Mouse (Mus musculus): ENCODE data around the gene Scnn1g. TPM values are rescaled to one million over a fixed set of nuclear protein-coding genes. Genes with fewer than 3 reads are reported as not detected.

Scnn1g gene
- polyA plus RNA-seq, 1 experiment from 2014 or later, result not detected

DNA sequence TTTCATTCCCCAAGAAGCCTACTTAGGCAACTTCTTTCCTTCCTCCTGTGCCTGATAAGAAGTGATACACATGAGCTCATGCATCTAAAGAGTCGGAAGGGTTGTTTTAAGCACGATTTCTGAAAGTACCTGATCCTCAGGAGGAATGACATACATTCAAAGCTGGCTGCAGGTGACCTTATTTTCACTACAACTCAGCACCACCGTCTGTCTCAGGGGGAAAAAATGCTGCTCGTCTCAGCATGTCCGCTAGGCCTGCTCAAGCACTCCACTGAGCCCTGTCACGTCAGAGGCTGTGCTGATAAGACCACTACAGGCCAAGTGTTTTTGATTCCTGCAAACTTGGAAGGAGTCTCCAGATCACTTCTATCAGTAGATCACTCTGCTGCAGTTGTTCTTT is 32.3 kb upstream of the Scnn1g start:
- Histone ChIP-seq H3K9ac (ENCODE audit: low read length) (no peak overlapping the region), H3K4me2 (ENCODE audit: low read length) (no peak overlapping the region), H3K27me3 (replicated peaks; ENCODE audit: control insufficient read depth, insufficient read depth, low read length) (no peaks in the 10 kb centered on the region), H3K4me3 (ENCODE audit: low read depth, low read length) (no peak overlapping the region), H3K27ac (ENCODE audit: low read depth) (no peak overlapping the region), H3K4me1 (replicated peaks; ENCODE audit: control insufficient read depth, insufficient read depth, low read length) (peaks cover 11% of the 10 kb centered on the region), H3K36me3 (ENCODE audit: control insufficient read depth, insufficient read depth, low read length) (no peaks in the 10 kb centered on the region; the same call in 1 of the 2 replicates), H3K9me3 (ENCODE audit: control insufficient read depth, low read length) (no peaks in the 10 kb centered on the region)
- ATAC-seq (replicated peaks; ENCODE audit: low FRiP score, low TSS enrichment, low read depth) (no peak), DNase-seq (ENCODE audit: low spot score) (no peak)
- 58% methylated on average over 6 of the region's 6 CpGs for WGBS

GRCm38 (mm10) chr7:121705051-121705450 is 29.2 kb upstream of the Scnn1g start:
- Histone ChIP-seq H3K9me3 (ENCODE audit: control insufficient read depth, low read length) (no peaks in the 10 kb centered on the region), H3K4me3 (ENCODE audit: low read depth, low read length) (no peak overlapping the region), H3K27ac (ENCODE audit: low read depth) (no peak overlapping the region), H3K36me3 (ENCODE audit: control insufficient read depth, insufficient read depth, low read length) (no peaks in the 10 kb centered on the region; the same call in 1 of the 2 replicates), H3K4me2 (ENCODE audit: low read length) (peak overlapping the region; percentile 94; the same call in 1 of the 2 replicates), H3K9ac (ENCODE audit: low read length) (no peak overlapping the region), H3K4me1 (replicated peaks; ENCODE audit: control insufficient read depth, insufficient read depth, low read length) (peaks cover 11% of the 10 kb centered on the region), H3K27me3 (replicated peaks; ENCODE audit: control insufficient read depth, insufficient read depth, low read length) (0 out of 2 replicates have a peak, but pooled peaks cover 6% of the 10 kb centered on the region)
- DNase-seq (ENCODE audit: low spot score) (no peak), ATAC-seq (replicated peaks; ENCODE audit: low FRiP score, low TSS enrichment, low read depth) (no peak)
- 92% methylated on average over 2 of the region's 2 CpGs for WGBS

DNA sequence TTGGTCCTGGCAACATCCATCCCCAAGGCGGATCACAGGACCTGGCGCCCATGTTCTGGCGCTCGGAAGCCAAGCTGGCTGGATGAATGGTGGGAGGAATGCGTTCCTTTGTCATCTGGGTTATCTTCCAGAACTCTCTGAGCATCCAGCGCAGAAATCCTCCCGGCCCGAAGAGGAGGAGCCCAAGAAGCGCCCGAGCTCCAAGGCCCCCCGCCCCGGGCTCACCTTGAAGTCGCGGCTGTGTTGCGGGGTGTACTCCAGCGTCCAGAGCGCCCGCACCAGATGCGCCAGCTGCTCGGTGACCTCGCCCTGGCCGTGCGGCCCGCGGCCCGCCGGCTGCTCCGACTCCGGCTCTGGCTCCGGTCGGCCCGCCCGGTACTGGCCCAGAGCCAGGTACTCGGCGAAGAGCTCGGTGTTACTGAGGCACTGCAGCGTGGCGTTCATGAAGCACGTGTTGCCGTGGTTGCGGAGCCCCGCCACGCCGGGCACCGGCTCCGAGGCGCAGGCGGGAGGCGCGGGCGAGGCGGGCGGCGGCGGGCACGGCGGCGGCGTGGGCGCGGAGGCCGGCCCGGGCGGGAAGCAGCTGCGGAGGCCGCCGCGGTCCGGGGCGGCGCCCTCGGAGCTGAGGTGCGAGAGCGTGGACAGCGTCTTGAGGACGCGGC is 27.7 kb upstream of the Scnn1g start:
- peak overlapping the region; percentile 70; the same call in 1 of the 2 replicates for H3K27ac ChIP-seq (ENCODE audit: low read depth)
- H3K27me3 ChIP-seq (replicated peaks; ENCODE audit: control insufficient read depth, insufficient read depth, low read length), result 0 out of 2 replicates have a peak, but pooled peaks cover 10% of the 10 kb centered on the region
- H3K36me3 ChIP-seq (ENCODE audit: control insufficient read depth, insufficient read depth, low read length), result no peaks in the 10 kb centered on the region; the same call in 1 of the 2 replicates
- peak overlapping the region; percentile 87 for H3K4me3 ChIP-seq (ENCODE audit: low read depth, low read length)
- no peaks in the 10 kb centered on the region for H3K9me3 ChIP-seq (ENCODE audit: control insufficient read depth, low read length)
- H3K9ac ChIP-seq (ENCODE audit: low read length), result peak overlapping the region; percentile 69
- peaks cover 11% of the 10 kb centered on the region for H3K4me1 ChIP-seq (replicated peaks; ENCODE audit: control insufficient read depth, insufficient read depth, low read length)
- under 1% methylated on average over 65 of the region's 77 CpGs for WGBS
- DNase-seq (ENCODE audit: low spot score) (peak; percentile 76), ATAC-seq (replicated peaks; ENCODE audit: low FRiP score, low TSS enrichment, low read depth) (peak; percentile 13; the same call in 1 of the 2 replicates)
- peak overlapping the region; percentile 94 for H3K4me2 ChIP-seq (ENCODE audit: low read length)

GRCm38 (mm10) chr7:121707073-121707667 is 27.1 kb upstream of the Scnn1g start, which contains the start of gene Usp31:
Gene Usp31 (minus strand): TSS chr7:121707253.
- Histone ChIP-seq H3K27ac (ENCODE audit: low read depth) (peak within 1 kb of the TSS; percentile 70), H3K4me1 (replicated peaks; ENCODE audit: control insufficient read depth, insufficient read depth, low read length) (peaks cover 11% of the 10 kb centered on the region), H3K9me3 (ENCODE audit: control insufficient read depth, low read length) (no peaks in the 10 kb centered on the region), H3K4me3 (ENCODE audit: low read depth, low read length) (peak within 1 kb of the TSS; percentile 87), H3K36me3 (ENCODE audit: control insufficient read depth, insufficient read depth, low read length) (no peaks in the 10 kb centered on the region; the same call in 1 of the 2 replicates), H3K27me3 (replicated peaks; ENCODE audit: control insufficient read depth, insufficient read depth, low read length) (0 out of 2 replicates have a peak, but pooled peaks cover 10% of the 10 kb centered on the region), H3K4me2 (ENCODE audit: low read length) (peak within 1 kb of the TSS; percentile 94), H3K9ac (ENCODE audit: low read length) (peak within 1 kb of the TSS; percentile 69)
- WGBS, result under 1% methylated on average over 70 of the region's 82 CpGs
- peak; percentile 89 for DNase-seq (ENCODE audit: low spot score)
- peak; percentile 99 for ATAC-seq (replicated peaks; ENCODE audit: low FRiP score, low TSS enrichment, low read depth)

DNA sequence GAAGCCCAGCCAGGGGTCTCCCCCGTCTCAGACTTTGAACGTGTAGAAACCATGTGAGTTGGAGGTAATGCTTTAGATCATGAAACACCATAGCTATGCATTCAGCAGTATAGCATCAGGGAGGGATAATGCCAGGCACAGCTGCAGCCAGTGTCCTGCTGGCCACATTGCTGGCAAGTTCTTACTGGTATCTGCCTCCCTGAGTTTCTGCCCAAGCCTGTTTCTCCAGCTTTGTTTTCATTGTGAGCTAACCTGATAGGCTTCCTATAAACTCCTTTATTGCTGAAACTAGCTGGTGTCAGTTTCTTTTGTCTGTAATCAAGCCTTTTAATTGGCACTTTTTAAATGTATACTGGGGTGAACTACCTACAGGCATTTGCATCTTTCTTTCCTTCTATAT is 23.1 kb upstream of the Scnn1g start:
- H3K9me3 ChIP-seq (ENCODE audit: control insufficient read depth, low read length), result no peaks in the 10 kb centered on the region
- H3K4me1 ChIP-seq (replicated peaks; ENCODE audit: control insufficient read depth, insufficient read depth, low read length), result 0 out of 2 replicates have a peak, but pooled peaks cover under 1% of the 10 kb centered on the region
- no peak for ATAC-seq (replicated peaks; ENCODE audit: low FRiP score, low TSS enrichment, low read depth)

GRCm38 (mm10) chr7:121717031-121717430 is 17.2 kb upstream of the Scnn1g start:
- Histone ChIP-seq H3K9ac (ENCODE audit: low read length) (no peak overlapping the region), H3K4me1 (replicated peaks; ENCODE audit: control insufficient read depth, insufficient read depth, low read length) (no peaks in the 10 kb centered on the region), H3K9me3 (ENCODE audit: control insufficient read depth, low read length) (no peaks in the 10 kb centered on the region), H3K27me3 (replicated peaks; ENCODE audit: control insufficient read depth, insufficient read depth, low read length) (no peaks in the 10 kb centered on the region), H3K27ac (ENCODE audit: low read depth) (no peak overlapping the region), H3K4me3 (ENCODE audit: low read depth, low read length) (no peak overlapping the region), H3K4me2 (ENCODE audit: low read length) (no peak overlapping the region), H3K36me3 (ENCODE audit: control insufficient read depth, insufficient read depth, low read length) (no peaks in the 10 kb centered on the region)
- DNase-seq (ENCODE audit: low spot score) (no peak), ATAC-seq (replicated peaks; ENCODE audit: low FRiP score, low TSS enrichment, low read depth) (no peak)
- 75% methylated on average over 7 of the region's 7 CpGs for WGBS

More for the DNA sequence above, 23.1 kb upstream of the Scnn1g start:
- Histone ChIP-seq H3K27me3 (replicated peaks; ENCODE audit: control insufficient read depth, insufficient read depth, low read length) (0 out of 2 replicates have a peak, but pooled peaks cover 10% of the 10 kb centered on the region), H3K4me3 (ENCODE audit: low read depth, low read length) (no peak overlapping the region), H3K36me3 (ENCODE audit: control insufficient read depth, insufficient read depth, low read length) (no peaks in the 10 kb centered on the region), H3K9ac (ENCODE audit: low read length) (no peak overlapping the region), H3K27ac (ENCODE audit: low read depth) (no peak overlapping the region), H3K4me2 (ENCODE audit: low read length) (no peak overlapping the region)
- DNase-seq (ENCODE audit: low spot score), result no peak
- WGBS, result 48% methylated on average over 2 of the region's 2 CpGs

DNA sequence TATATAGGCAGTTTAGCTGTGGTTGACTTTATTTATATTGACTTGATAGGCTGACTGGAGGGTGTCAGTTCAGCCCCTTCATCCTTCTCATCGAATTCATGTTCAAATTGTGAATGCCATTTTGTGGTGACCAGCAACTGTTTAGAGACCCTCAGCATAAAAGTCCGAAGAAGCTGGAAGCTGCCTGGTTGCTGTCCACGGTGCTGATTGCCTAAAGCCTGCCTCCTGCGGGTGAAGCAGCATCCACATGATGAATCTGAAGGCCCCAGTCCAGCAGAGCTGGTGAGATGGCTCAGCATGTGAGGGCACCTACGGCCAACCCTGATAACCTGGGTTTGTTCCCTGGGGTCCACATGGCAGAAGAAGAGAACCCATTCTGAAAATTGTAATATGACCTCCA is 4.1 kb upstream of the Scnn1g start:
- DNase-seq (ENCODE audit: low spot score) (peak; percentile 89), ATAC-seq (replicated peaks; ENCODE audit: low FRiP score, low TSS enrichment, low read depth) (no peak)
- Histone ChIP-seq H3K4me1 (replicated peaks; ENCODE audit: control insufficient read depth, insufficient read depth, low read length) (peaks cover 4% of the 10 kb centered on the region; the same call in 1 of the 2 replicates), H3K27me3 (replicated peaks; ENCODE audit: control insufficient read depth, insufficient read depth, low read length) (peaks cover 11% of the 10 kb centered on the region), H3K4me3 (ENCODE audit: low read depth, low read length) (no peak overlapping the region), H3K4me2 (ENCODE audit: low read length) (no peak overlapping the region), H3K9ac (ENCODE audit: low read length) (no peak overlapping the region), H3K36me3 (ENCODE audit: control insufficient read depth, insufficient read depth, low read length) (no peaks in the 10 kb centered on the region), H3K27ac (ENCODE audit: low read depth) (no peak overlapping the region), H3K9me3 (ENCODE audit: control insufficient read depth, low read length) (no peaks in the 10 kb centered on the region)
- WGBS, result 13% methylated on average over 5 of the region's 5 CpGs

GRCm38 (mm10) chr7:121737511-121738415 is 3.5 kb downstream of the Scnn1g start:
- 58% methylated on average over 29 of the region's 29 CpGs for WGBS
- DNase-seq (ENCODE audit: low spot score), result no peak
- Histone ChIP-seq H3K4me2 (ENCODE audit: low read length) (no peak overlapping the region), H3K36me3 (ENCODE audit: control insufficient read depth, insufficient read depth, low read length) (no peaks in the 10 kb centered on the region), H3K27ac (ENCODE audit: low read depth) (no peak overlapping the region), H3K4me3 (ENCODE audit: low read depth, low read length) (no peak overlapping the region), H3K27me3 (replicated peaks; ENCODE audit: control insufficient read depth, insufficient read depth, low read length) (peaks cover 15% of the 10 kb centered on the region), H3K9ac (ENCODE audit: low read length) (no peak overlapping the region), H3K9me3 (ENCODE audit: control insufficient read depth, low read length) (no peaks in the 10 kb centered on the region), H3K4me1 (replicated peaks; ENCODE audit: control insufficient read depth, insufficient read depth, low read length) (peaks cover 4% of the 10 kb centered on the region; the same call in 1 of the 2 replicates)
- ATAC-seq (replicated peaks; ENCODE audit: low FRiP score, low TSS enrichment, low read depth), result no peak
